Mouse (Mus musculus): Measurements from ENCODE around the gene Myl6b.

The Myl6b gene

DNA sequence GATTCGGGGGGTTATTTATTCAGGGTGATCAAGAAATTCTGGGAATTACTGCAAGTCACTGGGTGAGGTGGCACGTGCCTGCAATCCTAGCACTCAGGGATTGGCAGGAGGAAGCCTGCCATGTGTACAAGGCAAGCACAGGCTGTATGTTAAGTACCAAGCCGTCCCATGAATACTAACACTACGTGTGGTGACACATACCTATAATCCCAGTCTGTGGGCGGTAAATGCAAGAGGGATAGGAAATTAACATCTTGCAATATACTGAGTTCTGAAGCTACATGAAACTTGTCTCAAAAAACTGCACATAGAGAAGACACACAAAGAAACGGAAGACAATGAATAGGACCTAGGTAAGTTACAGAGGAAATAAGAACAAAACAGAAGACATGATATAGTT is 47.5 kb downstream of the Myl6b start:
- DNase-seq (ENCODE audit: low read depth, low spot score) = no peak

DNA sequence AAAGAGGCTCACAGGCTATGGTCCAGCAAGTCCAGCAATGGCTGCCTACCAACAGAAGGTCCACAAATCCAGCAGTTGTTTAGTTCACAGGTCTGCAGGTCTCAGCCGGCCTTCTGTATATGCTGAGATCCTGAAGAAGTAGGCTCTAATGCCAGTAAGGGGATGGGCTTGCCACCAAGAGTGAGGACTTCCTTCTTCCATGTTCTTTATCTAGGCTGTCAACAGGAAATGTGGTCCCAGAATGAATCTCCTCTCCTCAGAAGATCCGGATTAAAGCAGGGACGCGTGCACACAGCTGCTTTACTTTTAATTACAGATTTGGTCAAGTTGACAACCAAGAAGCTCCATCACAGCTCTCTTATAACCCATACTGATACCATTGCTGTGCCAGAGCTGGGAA is 53.1 kb downstream of the Myl6b start:
- DNase-seq (ENCODE audit: low read depth, low spot score) = no peak

DNA sequence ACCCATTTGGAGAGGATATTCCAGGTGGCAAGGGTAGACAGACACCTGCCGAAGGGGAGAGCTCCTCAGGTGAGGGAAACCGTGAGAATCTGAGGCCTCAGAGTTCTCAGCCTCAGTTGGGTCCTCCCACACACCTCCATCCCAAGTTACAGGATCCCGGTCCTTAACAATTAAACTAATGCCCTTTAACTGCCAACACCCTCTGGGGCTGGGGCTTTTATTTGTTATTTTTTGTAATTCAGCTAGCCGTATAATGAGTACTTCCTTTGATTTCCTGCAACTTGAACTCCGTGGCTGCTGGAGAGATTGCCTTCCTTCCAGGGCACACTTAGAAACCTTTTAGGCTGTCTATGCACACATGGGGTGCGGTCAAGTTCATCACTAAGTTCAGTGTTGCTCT is 54.1 kb downstream of the Myl6b start:
- DNase-seq (ENCODE audit: low read depth, low spot score) = no peak

Data from WW6 (cell line).